In the genomic region with DNA sequence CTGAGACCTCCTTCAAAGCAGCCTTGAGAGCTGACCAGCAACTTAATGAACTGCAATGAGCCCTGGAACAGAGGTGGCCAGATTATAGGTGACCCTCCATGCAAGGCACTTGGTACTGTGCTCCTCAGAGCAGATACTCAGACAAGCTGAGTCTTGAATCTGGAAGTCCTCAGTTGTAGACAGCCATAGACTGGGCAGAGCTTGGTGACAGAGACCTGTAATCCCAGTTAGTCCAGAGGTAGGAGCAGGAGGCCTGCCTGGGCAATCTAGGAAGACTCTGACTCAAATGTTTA, we compare ENCODE assay signal across 8 mouse cellular contexts.
DNase-seq lines count a peak whose midpoint lies in the region; ATAC-seq and TF ChIP-seq lines count a peak whose summit lies in the region.

No protein-coding gene starts in this region.

- no peak for TF ChIP-seq CTCF in CH12.LX (conservative IDR thresholded peaks at IDR 0.05 in 1 of 2, IDR thresholded peaks at IDR 0.05 in 1 of 2; ENCODE audit: low read depth in 2 of 2, low read length in 2 of 2)

- peak overlapping the region; percentile 75; the same call in 1 of the 2 replicates for H3K9ac ChIP-seq in heart, embryonic 14.5 days (ENCODE audit: low read length)
- H3K9ac ChIP-seq in CH12.LX (ENCODE audit: insufficient read depth, low read depth) = no peak overlapping the region
- H3K9ac ChIP-seq in forebrain, embryonic 11.5 days (ENCODE audit: low read length) = no peak overlapping the region
- H3K9ac ChIP-seq in liver, embryonic 13.5 days = peak overlapping the region; percentile 75

- intact Hi-C loops in heart, postnatal 10 days (cut with DNase I) = loop anchor here (5.0 kb wide), 2 partner anchors 111 to 176 kb away; a partner anchor contains a TSS

- in situ Hi-C loops in CH12.LX (cut with MboI; ENCODE audit: low pct_ligation_motif_present, low pct_unique_long_range_greater_than_20kb, low sequenced_read_pairs) = no loop called here

- H3K4me1 ChIP-seq in heart, embryonic 14.5 days (ENCODE audit: control insufficient read depth in 2 of 2, insufficient read depth in 2 of 2, low read length in 2 of 2) = peaks cover 10 to 29% of the 10 kb centered on the region in 2 experiments
- peaks cover 0 to 11% of the 10 kb centered on the region in 2 experiments; a peak in 2 of 4 replicates for H3K4me1 ChIP-seq in CH12.LX (ENCODE audit: control insufficient read depth in 1 of 2, insufficient read depth in 2 of 2)
- H3K4me1 ChIP-seq in forebrain, embryonic 11.5 days (replicated peaks; ENCODE audit: control insufficient read depth, insufficient read depth, low read length) = 0 out of 2 replicates have a peak, but pooled peaks cover 5% of the 10 kb centered on the region
- H3K4me1 ChIP-seq in liver, embryonic 13.5 days (replicated peaks) = peaks cover 49% of the 10 kb centered on the region

- DNase-seq in heart, postnatal 10 days = no peak
- no peak for DNase-seq in CH12.LX (ENCODE audit: extremely low read depth)
- no peak for DNase-seq in forebrain, embryonic 11.5 days (ENCODE audit: low spot score)
- no peak for DNase-seq in liver, embryonic 13.5 days
- no peak for DNase-seq in adrenal gland, postnatal 4 days (ENCODE audit: low spot score in 2 of 2)
- DNase-seq in natural killer cell, adult 2 months (ENCODE audit: low spot score in 2 of 2) = no peak
- no peak for DNase-seq in right cerebral cortex, postnatal 4 days

- dilution Hi-C loops in CH12.LX (cut with MboI; ENCODE audit: extremely low pct_ligation_motif_present, extremely low pct_unique_long_range_greater_than_20kb, low sequenced_read_pairs) = no loop called here

- peak overlapping the region; percentile 84 for H3K4me2 ChIP-seq in heart, embryonic 14.5 days (ENCODE audit: low read length)
- H3K4me2 ChIP-seq in CH12.LX (ENCODE audit: insufficient read depth, low read depth, poor library complexity, severe bottlenecking) = peak overlapping the region; percentile 73; the same call in 1 of the 2 replicates
- H3K4me2 ChIP-seq in forebrain, embryonic 11.5 days (ENCODE audit: low read depth, low read length, severe bottlenecking) = peak overlapping the region; percentile 78
- peak overlapping the region; percentile 87 for H3K4me2 ChIP-seq in liver, embryonic 13.5 days

- TF ChIP-seq RAD21 in CH12.LX (IDR thresholded peaks at IDR 0.05; ENCODE audit: low read depth, low read length) = no peak

- H3K9me3 ChIP-seq in heart, embryonic 14.5 days (ENCODE audit: control insufficient read depth, low read length) = no peaks in the 10 kb centered on the region
- H3K9me3 ChIP-seq in CH12.LX (replicated peaks; ENCODE audit: low read length) = no peaks in the 10 kb centered on the region
- H3K9me3 ChIP-seq in forebrain, embryonic 11.5 days (ENCODE audit: control insufficient read depth, low read length) = no peaks in the 10 kb centered on the region
- H3K9me3 ChIP-seq in liver, embryonic 13.5 days (replicated peaks) = no peaks in the 10 kb centered on the region

- no peak for TF ChIP-seq EP300 in CH12.LX (IDR thresholded peaks at IDR 0.05; ENCODE audit: low read length)

- H3K4me3 ChIP-seq in heart, embryonic 14.5 days (ENCODE audit: control insufficient read depth in 1 of 2, insufficient read depth in 1 of 2, low read depth in 1 of 2, low read length in 2 of 2) = peak overlapping the region; percentile 61 to 65
- H3K4me3 ChIP-seq in CH12.LX (replicated peaks in 1 of 3; ENCODE audit: low read depth in 2 of 3, low read length in 2 of 3, poor library complexity in 1 of 3) = peak overlapping the region; percentile 31 to 62 (median 61)
- H3K4me3 ChIP-seq in forebrain, embryonic 11.5 days (ENCODE audit: low read depth, low read length) = peak overlapping the region; percentile 28
- H3K4me3 ChIP-seq in liver, embryonic 13.5 days (replicated peaks) = peak overlapping the region; percentile 64

- H3K27ac ChIP-seq in heart, embryonic 14.5 days (replicated peaks in 1 of 2; ENCODE audit: control insufficient read depth in 1 of 2, insufficient read depth in 1 of 2, low read depth in 2 of 2, low read length in 2 of 2) = peak overlapping the region; percentile 76 to 91
- H3K27ac ChIP-seq in CH12.LX (ENCODE audit: insufficient read depth, low read depth) = no peak overlapping the region
- no peak overlapping the region for H3K27ac ChIP-seq in forebrain, embryonic 11.5 days (ENCODE audit: low read depth, low read length)
- H3K27ac ChIP-seq in liver, embryonic 13.5 days = peak overlapping the region; percentile 82

- no peaks in the 10 kb centered on the region for H3K79me2 ChIP-seq in CH12.LX (replicated peaks; ENCODE audit: control insufficient read depth, extremely low read depth, insufficient read depth, poor library complexity, severe bottlenecking)

- TF ChIP-seq POLR2A in CH12.LX (IDR thresholded peaks at IDR 0.05; ENCODE audit: low read depth, low read length) = no peak

- no peaks in the 10 kb centered on the region for H3K36me3 ChIP-seq in heart, embryonic 14.5 days (ENCODE audit: control insufficient read depth, insufficient read depth, low read length)
- H3K36me3 ChIP-seq in CH12.LX (replicated peaks in 1 of 2; ENCODE audit: control insufficient read depth in 1 of 2, insufficient read depth in 1 of 2, low read length in 1 of 2) = no peaks in the 10 kb centered on the region
- H3K36me3 ChIP-seq in forebrain, embryonic 11.5 days (ENCODE audit: control insufficient read depth, insufficient read depth, low read length) = no peaks in the 10 kb centered on the region
- H3K36me3 ChIP-seq in liver, embryonic 13.5 days = peaks cover 5% of the 10 kb centered on the region

- no peaks in the 10 kb centered on the region for H3K27me3 ChIP-seq in heart, embryonic 14.5 days (ENCODE audit: control insufficient read depth, insufficient read depth, low read length)
- no peaks in the 10 kb centered on the region for H3K27me3 ChIP-seq in CH12.LX (replicated peaks)
- H3K27me3 ChIP-seq in forebrain, embryonic 11.5 days (ENCODE audit: control insufficient read depth, insufficient read depth, low read length) = no peaks in the 10 kb centered on the region
- H3K27me3 ChIP-seq in liver, embryonic 13.5 days = no peaks in the 10 kb centered on the region

- peak; percentile 55; the same call in 1 of the 2 replicates for ATAC-seq in heart, embryonic 14.5 days (ENCODE audit: insufficient number of reproducible peaks, insufficient read depth, low FRiP score, low read depth)
- ATAC-seq in forebrain, embryonic 11.5 days (replicated peaks; ENCODE audit: low FRiP score) = peak; percentile 78
- peak; percentile 44 for ATAC-seq in liver, embryonic 13.5 days (ENCODE audit: low read depth)

TF ChIP-seq in CH12.LX, 34 proteins besides CTCF, POLR2A, EP300 and RAD21:
- no peak for TF ChIP-seq USF1 (IDR thresholded peaks at IDR 0.05; ENCODE audit: low read depth, low read length)
- no peak for TF ChIP-seq RCOR1 (conservative IDR thresholded peaks at IDR 0.05; ENCODE audit: low read depth, low read length)
- TF ChIP-seq USF2 (conservative IDR thresholded peaks at IDR 0.05; ENCODE audit: low read depth, low read length) = no peak
- no peak for TF ChIP-seq MAX (IDR thresholded peaks at IDR 0.05; ENCODE audit: low read length)
- TF ChIP-seq MYC (IDR thresholded peaks at IDR 0.05; ENCODE audit: low read depth, low read length) = no peak
- no peak for TF ChIP-seq UBTF (IDR thresholded peaks at IDR 0.05; ENCODE audit: low read depth, low read length)

Comparison
In these comparisons a context has a peak if more than half of its experiments do, and no peak if none do; other contexts are left out.
1. H3K27ac ChIP-seq: peak in heart, embryonic 14.5 days (2 of 2) and liver, embryonic 13.5 days (single experiment); none in CH12.LX (single experiment) and forebrain, embryonic 11.5 days (single experiment).
2. H3K9ac ChIP-seq: peak in heart, embryonic 14.5 days (single experiment) and liver, embryonic 13.5 days (single experiment); none in CH12.LX (single experiment) and forebrain, embryonic 11.5 days (single experiment).
3. Peak in every context shown above with its lines, with median percentiles within 50 percentile points of each other: ATAC-seq, H3K4me2 ChIP-seq and H3K4me3 ChIP-seq.